Mouse (Mus musculus) heart, adult 10 weeks (tissue): ENCODE data around the gene Timm10b. TPM values are rescaled to one million over a fixed set of nuclear protein-coding genes. Genes with fewer than 3 reads are reported as not detected.

Source experiments
- polyA plus RNA-seq: library from polyadenylated mRNA; stranded (reverse); fragments of 350-450 nt; fragmentation: Illumina TruSeq; extraction: RNeasy Lipid Tissue Mini Kit (QIAGEN cat#74804); gene quantifications from one replicate; pipeline ENCODE4 v1.2.3, GENCODE M21; 2014; ENCODE audit warnings: low read depth, low replicate concordance

The Timm10b gene
- 70.9 TPM for polyA plus RNA-seq

DNA sequence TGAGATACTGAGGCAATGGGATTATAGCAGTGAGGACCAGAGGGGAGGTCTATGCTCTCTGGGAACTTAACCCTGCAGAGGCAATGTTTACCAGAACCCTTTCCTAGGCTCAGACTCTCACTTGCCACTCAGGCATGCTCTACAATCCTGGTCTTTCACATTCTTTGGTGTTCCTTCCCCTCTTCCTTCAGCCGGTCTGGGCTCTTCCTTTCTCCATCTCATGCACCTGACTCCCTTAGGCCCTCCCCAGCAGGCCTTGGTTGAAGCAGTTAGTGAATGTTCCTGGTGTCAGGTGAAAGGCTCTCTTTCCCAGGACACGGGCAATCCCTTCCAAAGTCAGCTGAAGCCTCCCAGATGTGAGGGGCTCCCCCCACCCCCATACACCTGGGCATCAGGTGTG, at the start of gene Timm10b:
Gene Timm10b (plus strand): TSS at position 301 of the 400 bp plus-strand sequence.

DNA sequence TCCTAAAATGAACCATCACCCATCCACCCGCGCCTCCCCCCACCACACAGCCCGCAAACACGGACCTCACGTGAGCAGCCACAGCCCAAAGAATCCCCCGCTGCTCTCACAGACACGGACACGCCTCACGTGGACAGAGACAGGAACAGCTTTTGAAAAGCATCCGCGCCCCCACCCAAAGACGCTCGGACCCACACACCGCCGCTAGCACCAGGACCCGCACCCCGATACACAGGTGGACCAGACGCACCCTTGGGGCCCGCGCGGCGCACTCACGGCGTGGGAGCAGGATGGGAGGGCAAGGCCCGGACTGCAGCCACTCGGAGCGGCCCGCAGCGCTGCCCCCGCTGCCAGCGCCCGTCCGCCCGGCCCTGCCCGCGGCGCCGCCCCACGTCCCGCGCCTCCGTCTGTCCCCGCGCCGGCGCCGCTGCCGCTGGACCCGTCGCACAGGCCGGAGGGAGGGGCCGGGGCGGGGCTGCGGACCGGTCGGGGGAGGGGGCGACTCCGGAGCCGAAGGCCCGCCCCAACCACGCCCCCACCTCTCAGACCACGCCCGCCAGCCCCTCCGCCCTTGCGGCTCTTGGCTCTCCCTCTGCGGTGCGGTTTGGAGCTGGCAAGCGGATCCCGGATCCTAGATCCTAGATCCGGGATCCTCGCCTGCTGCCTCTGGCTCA, 6.6 kb upstream of the Timm10b start, which contains the start of gene Trim3:
Gene Trim3 (minus strand): TSS at position 445 of the 674 bp plus-strand sequence.

DNA sequence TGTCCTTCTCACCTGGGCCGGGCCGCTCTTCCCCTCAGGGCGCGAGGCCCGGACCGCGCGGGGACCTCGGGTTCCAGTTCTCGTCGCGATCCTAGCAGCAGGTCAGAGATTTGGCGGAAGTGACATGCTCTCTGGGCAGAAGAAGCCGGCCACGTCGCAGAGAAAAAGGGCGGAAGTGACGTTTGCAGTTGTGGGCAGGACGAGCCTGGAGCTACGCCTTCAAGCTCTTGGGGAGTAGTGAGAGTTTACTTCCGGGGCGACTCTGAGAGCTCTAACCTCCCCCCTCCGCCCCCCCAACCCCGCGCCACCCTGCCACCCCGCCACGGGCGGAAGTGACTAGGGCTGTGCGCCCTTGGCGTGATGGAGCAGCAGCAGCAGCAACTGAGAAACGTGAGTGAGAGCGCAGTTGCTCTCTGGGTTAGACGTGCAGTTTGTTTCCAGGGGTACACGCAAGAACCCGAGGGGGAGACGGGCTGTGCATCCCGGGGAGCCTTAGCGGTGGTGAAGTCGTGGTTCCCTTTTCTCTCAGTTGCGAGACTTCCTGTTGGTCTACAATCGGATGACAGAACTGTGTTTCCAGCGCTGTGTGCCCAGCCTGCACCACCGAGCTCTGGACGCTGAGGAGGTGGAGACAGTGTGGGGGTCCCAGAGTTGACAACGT, 507 bp downstream of the Timm10b start, which contains the start of the genes Arfip2 and Gm45799:
Gene Arfip2 (minus strand): TSS at position 184 of the 661 bp plus-strand sequence.
Gene Gm45799 (plus strand): TSS at position 320 of the 661 bp plus-strand sequence.

DNA sequence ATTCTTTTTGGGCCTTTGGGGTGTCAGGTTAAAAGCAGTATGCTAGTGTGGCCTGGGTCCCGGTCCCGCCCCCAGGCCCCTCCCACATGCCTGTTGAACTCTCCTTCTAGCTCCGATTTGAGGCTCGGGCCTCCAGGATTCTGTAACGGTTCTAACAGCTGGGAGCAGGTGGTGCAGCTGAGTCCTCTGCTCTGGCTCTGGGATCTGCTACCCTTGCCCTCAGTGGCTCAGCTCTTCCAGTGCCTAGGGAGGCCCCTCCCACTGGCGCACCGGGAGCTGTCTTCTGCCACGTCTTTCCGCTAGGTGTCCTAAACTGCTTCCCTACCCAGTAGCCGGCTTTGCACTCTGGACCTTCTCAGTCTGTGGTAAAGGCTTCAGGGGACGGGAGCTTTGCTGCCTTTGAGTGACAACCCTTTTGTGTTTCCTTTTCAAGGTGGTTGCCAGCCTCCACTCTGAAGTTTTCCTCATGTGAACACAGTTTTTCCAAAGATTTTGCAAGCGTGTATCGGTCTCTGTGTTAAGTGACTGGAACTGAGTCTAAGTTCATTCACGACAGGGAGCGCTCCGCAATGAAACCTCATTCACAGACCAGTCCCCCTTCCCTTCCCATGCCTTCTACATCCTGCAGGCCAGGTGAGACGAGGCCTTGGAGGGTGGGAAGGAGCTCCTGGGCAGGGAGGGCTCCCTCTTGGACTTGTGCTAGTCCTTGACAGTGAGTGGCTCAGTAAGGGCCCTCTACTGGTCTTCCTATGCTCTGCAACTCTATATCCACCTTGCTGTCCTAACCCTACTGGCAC, 11.0 kb downstream of the Timm10b start, which contains the start of gene Dnhd1:
Gene Dnhd1 (plus strand): TSS at position 189 of the 797 bp plus-strand sequence.

Other genes starting within 250 kb of the Timm10b start
- gene Fam160a2, start 240.0 kb upstream of the Timm10b start, polyA plus RNA-seq: 20.8 TPM
- not detected for gene Cnga4, start 235.5 kb upstream of the Timm10b start, polyA plus RNA-seq
- not detected for gene Cckbr, start 214.3 kb upstream of the Timm10b start, polyA plus RNA-seq
- gene Cavin3, start 157.8 kb upstream of the Timm10b start, polyA plus RNA-seq: 22.7 TPM
- 166 TPM for gene Smpd1, start 85.7 kb upstream of the Timm10b start, polyA plus RNA-seq
- 185 TPM for gene Apbb1, start 58.4 kb upstream of the Timm10b start, polyA plus RNA-seq
- 1.9 TPM for gene Hpx, start 39.9 kb upstream of the Timm10b start, polyA plus RNA-seq
- 32.2 TPM for gene Trim3, start 6.5 kb upstream of the Timm10b start, polyA plus RNA-seq
- 26.5 TPM for gene Arfip2, start 360 bp downstream of the Timm10b start, polyA plus RNA-seq
- 16.1 TPM for gene Gm45799, start 496 bp downstream of the Timm10b start, polyA plus RNA-seq
- 0.86 TPM for gene Dnhd1, start 10.8 kb downstream of the Timm10b start, polyA plus RNA-seq
- gene Ilk, start 96.5 kb downstream of the Timm10b start, polyA plus RNA-seq: 116 TPM
- 13.9 TPM for gene Rrp8, start 97.3 kb downstream of the Timm10b start, polyA plus RNA-seq
- gene Taf10, start 104.3 kb downstream of the Timm10b start, polyA plus RNA-seq: 98.7 TPM
- gene Tpp1, start 112.2 kb downstream of the Timm10b start, polyA plus RNA-seq: 52.4 TPM
- gene Dchs1, start 147.6 kb downstream of the Timm10b start, polyA plus RNA-seq: 5.0 TPM
- 105 TPM for gene Mrpl17, start 171.0 kb downstream of the Timm10b start, polyA plus RNA-seq